Mouse (Mus musculus) liver, embryonic 16.5 days (tissue): Measurements from ENCODE around the gene Tmem178. TPM values are rescaled to one million over a fixed set of nuclear protein-coding genes. Genes with fewer than 3 reads are reported as not detected.
"Not testable (repeated sequence)": the region's sequence is repeated elsewhere in the genome, so short reads cannot be mapped to it uniquely, and the experiment has no call there.

Source experiments
- ATAC-seq: fragments of 200-750 bp; cut with Nextera tagmentation; 2 replicates; pipeline ENCODE4 v1.8.0; 2017; ENCODE audit warnings: low read depth, mild to moderate bottlenecking, moderate number of reproducible peaks, moderate library complexity
- H3K27ac ChIP-seq: fragments of 300-500 bp; sonication (generic); 2 replicates; pipeline ENCODE4 v1.5.1; 2014; ENCODE audit warnings: mild to moderate bottlenecking, low read length
- H3K27me3 ChIP-seq: fragments of 300-500 bp; sonication (generic); 2 replicates; pipeline ENCODE4 v1.6.1; 2014; ENCODE audit warnings: low read depth, low read length, mixed read lengths; ENCODE audit not compliant: control insufficient read depth, insufficient read depth
- H3K36me3 ChIP-seq: fragments of 300-500 bp; sonication (generic); 2 replicates; pipeline ENCODE4 v1.6.1; 2014; ENCODE audit warnings: mild to moderate bottlenecking; ENCODE audit not compliant: control insufficient read depth, insufficient read depth
- H3K4me1 ChIP-seq: fragments of 300-500 bp; sonication (generic); 2 replicates; pipeline ENCODE4 v1.6.1; 2014; ENCODE audit warnings: low read depth, low read length, mixed read lengths; ENCODE audit not compliant: control insufficient read depth
- H3K4me2 ChIP-seq: fragments of 300-500 bp; sonication (generic); 2 replicates; pipeline ENCODE4 v1.6.1; 2014; ENCODE audit warnings: low read depth, low read length, mixed read lengths
- H3K4me3 ChIP-seq: fragments of 300-500 bp; sonication (generic); 2 replicates; pipeline ENCODE4 v1.5.1; 2014; ENCODE audit warnings: low read depth, mild to moderate bottlenecking, low read length
- H3K9ac ChIP-seq: fragments of 300-500 bp; sonication (generic); 2 replicates; pipeline ENCODE4 v1.6.1; 2014; ENCODE audit warnings: low read depth, low read length
- H3K9me3 ChIP-seq: fragments of 300-500 bp; sonication (generic); replicated peaks from 2 replicates; pipeline ENCODE4 v1.6.1; 2016; ENCODE audit warnings: low read length; ENCODE audit not compliant: control insufficient read depth
- WGBS: fragments of 180-500 bp; shearing (Covaris S2); extraction: QIAGEN DNeasy Blood & Tissue Kit; methylation state at CpG from one replicate; pipeline ENCODE4 v1.1.7; 2014; ENCODE audit not compliant: insufficient replicate concordance; 5-methylcytosine and 5-hydroxymethylcytosine counted together
- polyA plus RNA-seq: library from polyadenylated mRNA; unstranded; fragments of >200 nt; fragmentation: Nextera tagmentation; extraction: Ambion mirVana; gene quantifications from 2 replicates; pipeline ENCODE4 v1.2.1, GENCODE M21; 2015

Tmem178 gene
- polyA plus RNA-seq, 1 experiment from 2014 or later = 0.25 TPM

- no peaks in the 10 kb centered on the region for H3K9me3 ChIP-seq
- no peaks in the 10 kb centered on the region for H3K36me3 ChIP-seq
- peaks cover 22% of the 10 kb centered on the region for H3K27me3 ChIP-seq
- no peaks in the 10 kb centered on the region for H3K4me1 ChIP-seq
- H3K27ac ChIP-seq = no peak overlapping the region
- 61% methylated on average over 7 of the region's 7 CpGs for WGBS
- no peak overlapping the region for H3K4me2 ChIP-seq
- no peak overlapping the region for H3K4me3 ChIP-seq
- ATAC-seq = no peak
- no peak overlapping the region for H3K9ac ChIP-seq
Measured at GRCm38 (mm10) chr17:80939833-80940232, 4.6 kb upstream of the Tmem178 start.

- H3K27me3 ChIP-seq = peaks cover 27% of the 10 kb centered on the region
- H3K4me1 ChIP-seq = no peaks in the 10 kb centered on the region
- no peaks in the 10 kb centered on the region for H3K36me3 ChIP-seq
- no peaks in the 10 kb centered on the region for H3K9me3 ChIP-seq
- ATAC-seq = no peak
- H3K4me2 ChIP-seq = no peak overlapping the region
- no peak overlapping the region for H3K27ac ChIP-seq
- 61% methylated on average over 11 of the region's 11 CpGs for WGBS
- H3K4me3 ChIP-seq = no peak overlapping the region
- H3K9ac ChIP-seq = no peak overlapping the region
Measured at GRCm38 (mm10) chr17:80941857-80942256, 2.6 kb upstream of the Tmem178 start.

GRCm38 (mm10) chr17:80943835-80944529, 450 bp upstream of the Tmem178 start:
- H3K9ac ChIP-seq = no peak overlapping the region
- peak overlapping the region; percentile 63 for H3K4me2 ChIP-seq
- H3K27me3 ChIP-seq = peaks cover 27% of the 10 kb centered on the region
- 5% methylated on average over 15 of the region's 26 CpGs for WGBS
- peak overlapping the region; percentile 52 for H3K4me3 ChIP-seq
- no peaks in the 10 kb centered on the region for H3K36me3 ChIP-seq
- H3K27ac ChIP-seq = no peak overlapping the region
- H3K4me1 ChIP-seq = no peaks in the 10 kb centered on the region
- ATAC-seq = no peak
- H3K9me3 ChIP-seq = no peaks in the 10 kb centered on the region

GRCm38 (mm10) chr17:80945510-80945909, 1.1 kb downstream of the Tmem178 start:
- 26% methylated on average over 8 of the region's 8 CpGs for WGBS
- ATAC-seq, H3K4me1 ChIP-seq: not testable (repeated sequence)

GRCm38 (mm10) chr17:80946091-80946885, 1.9 kb downstream of the Tmem178 start:
- ATAC-seq = no peak
- H3K27ac ChIP-seq = no peak overlapping the region
- no peak overlapping the region for H3K9ac ChIP-seq
- H3K4me2 ChIP-seq = no peak overlapping the region
- H3K36me3 ChIP-seq = no peaks in the 10 kb centered on the region
- H3K4me3 ChIP-seq = no peak overlapping the region
- peaks cover 27% of the 10 kb centered on the region for H3K27me3 ChIP-seq
- H3K9me3 ChIP-seq = no peaks in the 10 kb centered on the region
- H3K4me1 ChIP-seq = no peaks in the 10 kb centered on the region
- 55% methylated on average over 5 of the region's 5 CpGs for WGBS

More at GRCm38 (mm10) chr17:80945510-80945909, 1.1 kb downstream of the Tmem178 start:
- not testable (repeated sequence) for H3K4me3 ChIP-seq, H3K9me3 ChIP-seq, H3K27ac ChIP-seq, H3K4me2 ChIP-seq, H3K36me3 ChIP-seq, H3K9ac ChIP-seq
- H3K27me3 ChIP-seq = peaks cover 27% of the 10 kb centered on the region

GRCm38 (mm10) chr17:80947075-80947960, 2.9 kb downstream of the Tmem178 start:
- no peak overlapping the region for H3K9ac ChIP-seq
- no peaks in the 10 kb centered on the region for H3K4me1 ChIP-seq
- H3K4me3 ChIP-seq = no peak overlapping the region
- ATAC-seq = no peak
- 56% methylated on average over 12 of the region's 12 CpGs for WGBS
- no peaks in the 10 kb centered on the region for H3K36me3 ChIP-seq
- H3K4me2 ChIP-seq = no peak overlapping the region
- H3K27me3 ChIP-seq = peaks cover 27% of the 10 kb centered on the region
- no peaks in the 10 kb centered on the region for H3K9me3 ChIP-seq
- no peak overlapping the region for H3K27ac ChIP-seq

GRCm38 (mm10) chr17:80949382-80949781, 5.0 kb downstream of the Tmem178 start:
- no peak for ATAC-seq
- WGBS = 61% methylated on average over 7 of the region's 7 CpGs
- no peaks in the 10 kb centered on the region for H3K9me3 ChIP-seq
- H3K4me2 ChIP-seq = no peak overlapping the region
- no peak overlapping the region for H3K27ac ChIP-seq
- no peak overlapping the region for H3K9ac ChIP-seq
- H3K36me3 ChIP-seq = no peaks in the 10 kb centered on the region
- H3K4me1 ChIP-seq = no peaks in the 10 kb centered on the region
- peaks cover 10% of the 10 kb centered on the region for H3K27me3 ChIP-seq
- no peak overlapping the region for H3K4me3 ChIP-seq

GRCm38 (mm10) chr17:80949895-80950294, 5.5 kb downstream of the Tmem178 start:
- Histone ChIP-seq H3K9me3 (no peaks in the 10 kb centered on the region), H3K27me3 (peaks cover 5% of the 10 kb centered on the region), H3K27ac (no peak overlapping the region), H3K4me3 (no peak overlapping the region), H3K4me1 (no peaks in the 10 kb centered on the region), H3K4me2 (no peak overlapping the region), H3K36me3 (no peaks in the 10 kb centered on the region), H3K9ac (no peak overlapping the region)
- no peak for ATAC-seq
- 68% methylated on average over 10 of the region's 10 CpGs for WGBS
